Mouse (Mus musculus): ENCODE data around the gene Catsper1.

Gene Catsper1

GRCm38 (mm10) chr19:5353609-5354008, 18.1 kb downstream of the Catsper1 start:
- DNase-seq (ENCODE audit: low spot score in 2 of 2), result no peak

GRCm38 (mm10) chr19:5356080-5356479, 20.5 kb downstream of the Catsper1 start:
- DNase-seq (ENCODE audit: low spot score in 2 of 2), result no peak

DNA sequence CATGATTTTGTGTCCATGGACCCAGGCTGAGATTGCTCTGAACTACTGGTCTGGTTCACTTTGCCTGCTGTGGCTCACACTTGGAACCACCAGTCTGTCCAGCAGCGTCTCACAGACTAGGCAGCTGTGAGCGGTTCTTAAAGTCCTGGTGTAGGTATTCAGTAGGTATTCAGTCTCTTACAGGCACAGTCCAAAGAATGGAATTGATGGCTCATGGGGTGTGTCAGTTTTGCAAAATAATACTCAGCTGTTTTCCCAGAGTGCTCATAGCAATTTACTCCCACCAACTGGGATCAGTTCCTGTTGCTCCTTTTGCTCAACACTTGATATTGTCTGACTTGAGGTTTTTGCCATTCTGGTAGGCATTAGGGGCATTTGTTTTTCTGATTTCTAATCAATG, 26.6 kb downstream of the Catsper1 start:
- DNase-seq (ENCODE audit: low spot score in 2 of 2), result no peak

- DNase-seq (ENCODE audit: low spot score in 2 of 2), result no peak
These were observed 28.6 kb downstream of the Catsper1 start for GRCm38 (mm10) chr19:5364124-5364523.

GRCm38 (mm10) chr19:5365751-5366150, 30.2 kb downstream of the Catsper1 start:
- no peak for DNase-seq (ENCODE audit: low spot score in 2 of 2)

GRCm38 (mm10) chr19:5366175-5367052, 30.9 kb downstream of the Catsper1 start, which contains the start of gene Eif1ad:
Eif1ad (plus strand) TSS chr19:5366741.
- DNase-seq (ENCODE audit: low spot score in 2 of 2), result peak; percentile 82 to 90

DNA sequence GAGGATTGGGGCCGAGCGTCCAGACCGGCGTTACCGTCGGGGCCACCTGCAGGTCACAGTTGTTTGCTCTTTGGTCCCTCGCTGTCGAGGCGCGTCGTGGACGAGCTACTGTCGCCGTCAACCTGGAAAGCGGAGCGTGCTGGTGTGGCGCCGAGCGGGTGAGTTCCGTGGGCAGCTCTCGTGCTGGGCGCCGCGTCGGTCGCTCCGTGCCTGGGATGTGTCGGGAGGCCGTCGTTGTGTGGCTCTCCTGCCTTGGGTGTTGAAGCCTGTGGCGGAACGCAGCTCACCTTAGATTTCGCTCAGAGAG, 31.5 kb downstream of the Catsper1 start, which contains the start of gene Banf1:
Gene Banf1 (minus strand): TSS at position 116 of the 307 bp plus-strand sequence.
- DNase-seq (ENCODE audit: low spot score in 2 of 2), result no peak

- no peak for DNase-seq (ENCODE audit: low spot score in 2 of 2)
These were observed 31.9 kb downstream of the Catsper1 start for GRCm38 (mm10) chr19:5367455-5367854.

GRCm38 (mm10) chr19:5370932-5371331, 35.4 kb downstream of the Catsper1 start:
- DNase-seq (ENCODE audit: low spot score in 2 of 2), result no peak

GRCm38 (mm10) chr19:5372724-5373123, 37.2 kb downstream of the Catsper1 start:
- no peak for DNase-seq (ENCODE audit: low spot score in 2 of 2)

- DNase-seq (ENCODE audit: low spot score in 2 of 2), result no peak
These were observed 38.6 kb downstream of the Catsper1 start for GRCm38 (mm10) chr19:5374177-5374576.

DNA sequence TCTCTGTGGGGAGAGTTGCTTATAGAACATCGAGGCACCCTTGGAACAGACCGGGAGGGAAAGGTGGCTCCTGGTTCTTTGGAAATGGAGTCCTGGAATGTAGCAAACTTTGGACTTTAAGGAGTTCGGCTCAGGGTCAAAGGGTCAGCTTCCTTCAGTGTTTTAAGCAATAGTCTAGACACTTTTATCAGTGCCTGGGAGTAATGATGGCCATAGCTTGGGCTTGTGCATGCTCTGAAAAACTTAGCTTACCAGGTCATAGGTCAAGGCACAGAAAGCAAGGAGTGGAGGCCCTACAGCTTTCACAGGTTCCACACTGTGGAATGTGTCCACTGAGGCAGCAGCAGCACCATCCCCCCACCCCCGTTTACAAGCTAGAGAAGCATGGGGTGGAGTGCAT, 39.2 kb downstream of the Catsper1 start:
- no peak for DNase-seq (ENCODE audit: low spot score in 2 of 2)

DNA sequence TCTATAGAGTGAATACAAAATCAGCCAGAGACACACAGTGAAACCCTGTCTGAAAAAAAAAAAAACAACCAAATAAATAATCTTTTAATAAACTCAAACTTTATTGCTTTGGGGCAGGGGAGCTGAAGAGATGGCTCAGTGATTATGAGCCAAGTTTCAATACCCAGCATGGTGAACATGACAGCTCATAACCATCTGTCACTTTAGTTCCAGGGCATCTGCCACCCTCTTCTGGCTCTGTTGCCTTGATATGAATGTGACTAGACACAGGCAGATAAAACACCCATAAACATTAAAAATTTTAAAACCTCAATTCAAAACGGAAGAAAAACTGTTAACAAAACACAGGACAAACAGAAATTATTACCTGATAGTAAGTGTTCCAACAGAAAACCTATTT, 41.9 kb downstream of the Catsper1 start:
- no peak for DNase-seq (ENCODE audit: low spot score in 2 of 2)

GRCm38 (mm10) chr19:5383326-5383725, 47.8 kb downstream of the Catsper1 start:
- no peak for DNase-seq (ENCODE audit: low spot score in 2 of 2)

- no peak for DNase-seq (ENCODE audit: low spot score in 2 of 2)
These were observed 49.2 kb downstream of the Catsper1 start for GRCm38 (mm10) chr19:5384715-5385114.

DNA sequence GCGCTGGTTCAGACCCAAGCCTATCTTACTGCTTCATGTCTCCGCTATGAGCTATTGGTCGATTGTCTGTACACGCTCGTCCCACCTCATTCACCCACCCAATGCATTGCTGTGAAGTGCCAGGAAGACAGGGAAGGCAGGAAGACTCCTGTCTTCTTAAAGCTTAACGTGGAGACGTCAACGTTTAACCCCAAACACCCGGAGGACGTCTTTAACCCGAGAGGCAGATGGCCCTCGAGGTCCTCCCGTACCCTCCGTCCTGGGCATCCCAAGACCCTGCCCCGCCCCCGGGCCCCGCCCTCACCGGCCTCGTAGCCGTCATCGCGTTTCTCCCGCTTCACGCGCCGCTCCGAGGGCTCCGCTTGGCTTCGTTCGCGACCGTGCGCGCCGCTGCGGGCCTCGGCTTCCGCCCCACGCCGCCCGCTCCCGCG, 52.5 kb downstream of the Catsper1 start:
- DNase-seq (ENCODE audit: low spot score in 2 of 2), result no peak

DNA sequence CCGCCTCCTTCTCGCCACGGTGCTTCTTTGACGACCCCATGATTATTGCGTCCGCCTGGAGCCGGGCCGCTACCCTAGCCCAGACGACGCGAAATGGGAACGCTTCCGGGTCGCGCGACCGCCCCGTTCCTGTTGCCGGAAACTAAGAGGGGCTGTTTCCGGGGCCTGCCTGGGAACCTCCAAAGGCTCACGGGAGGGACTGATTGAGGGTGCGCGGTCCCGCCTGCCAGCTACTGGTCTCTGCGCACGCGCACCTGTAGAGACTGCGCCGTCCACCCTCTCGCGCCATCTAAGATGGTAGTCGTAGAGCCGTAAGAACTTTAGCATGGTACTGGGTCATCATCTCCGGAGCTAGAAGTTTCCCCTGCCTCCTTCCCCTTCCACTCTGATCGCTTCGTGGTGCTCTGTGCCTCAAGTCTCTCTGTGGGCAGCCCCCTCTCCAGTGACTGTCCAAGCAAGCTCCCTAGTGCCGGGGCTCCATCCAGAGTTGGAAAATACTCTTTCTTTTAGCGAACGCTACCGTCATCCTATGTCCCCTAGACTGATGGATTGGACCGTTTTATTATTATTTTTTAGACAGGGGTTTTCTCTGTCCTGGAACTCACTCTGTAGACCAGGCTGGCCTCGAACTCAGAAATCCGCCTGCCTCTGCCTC, 53.2 kb downstream of the Catsper1 start, which contains the start of gene Sart1:
Gene Sart1 (minus strand): TSS at position 116 of the 655 bp plus-strand sequence.
- DNase-seq (ENCODE audit: low spot score in 2 of 2), result peak; percentile 89

DNA sequence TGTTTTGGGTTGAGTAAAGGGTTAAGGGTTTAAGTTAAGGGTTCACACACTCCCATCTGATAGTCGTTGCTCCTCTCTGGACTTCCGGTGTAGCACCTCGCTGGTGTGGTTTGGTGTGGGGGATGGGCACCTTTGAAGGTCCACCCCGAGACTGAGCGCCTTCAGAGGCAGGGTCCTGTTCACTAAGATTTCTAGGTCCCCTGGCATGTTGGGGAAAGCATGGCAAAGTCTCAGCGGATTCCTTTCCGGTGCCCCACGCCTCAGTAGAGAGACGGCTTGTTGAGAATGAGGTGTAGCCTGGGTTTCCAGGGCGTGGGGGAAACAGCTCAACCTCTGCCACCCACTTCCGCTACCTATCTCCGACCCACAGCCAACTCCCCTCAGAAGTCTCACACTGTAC, 54.1 kb downstream of the Catsper1 start:
- DNase-seq (ENCODE audit: low spot score in 2 of 2), result peak; percentile 48 to 54

- DNase-seq (ENCODE audit: low spot score in 2 of 2), result no peak
These were observed 54.9 kb downstream of the Catsper1 start for GRCm38 (mm10) chr19:5390416-5390815.

- no peak for DNase-seq (ENCODE audit: low spot score in 2 of 2)
These were observed 57.4 kb downstream of the Catsper1 start for GRCm38 (mm10) chr19:5392892-5393291.
